Mouse (Mus musculus): ENCODE measurements around the gene Gm20388.
A peak's percentile ranks its signal among the peaks of the same experiment; 100 is the strongest.
"Not testable (repeated sequence)": the region's sequence is repeated elsewhere in the genome, so short reads cannot be mapped to it uniquely, and the experiment has no call there.

Gm20388 gene

GRCm38 (mm10) chr8:121436656-121437055 lies 1526.0 kb downstream of the Gm20388 start:
- no peak for DNase-seq (ENCODE audit: extremely low spot score, low spot score)

GRCm38 (mm10) chr8:121437506-121437905 lies 1526.9 kb downstream of the Gm20388 start:
- no peak for DNase-seq (ENCODE audit: extremely low spot score, low spot score)

DNA sequence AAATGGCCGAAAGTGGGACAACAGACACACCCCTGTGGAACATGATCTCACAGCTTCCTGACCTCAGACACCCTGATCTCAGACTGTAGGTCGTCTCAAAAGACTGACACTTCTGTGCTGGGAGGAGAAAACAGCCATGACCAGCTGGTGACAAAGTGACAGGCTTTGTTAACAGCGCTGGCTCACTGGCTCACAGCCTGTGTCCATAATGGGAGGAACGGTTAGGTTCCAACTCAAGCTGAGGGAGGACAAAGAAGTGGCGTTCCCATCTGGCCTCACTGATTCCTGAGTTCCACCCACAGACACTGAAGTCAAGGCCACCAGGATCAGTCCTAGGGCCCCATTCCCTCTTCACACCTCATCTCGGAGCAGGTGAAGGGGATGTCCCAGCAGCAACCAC lies 1527.5 kb downstream of the Gm20388 start:
- no peak for DNase-seq (ENCODE audit: extremely low spot score, low spot score)

DNA sequence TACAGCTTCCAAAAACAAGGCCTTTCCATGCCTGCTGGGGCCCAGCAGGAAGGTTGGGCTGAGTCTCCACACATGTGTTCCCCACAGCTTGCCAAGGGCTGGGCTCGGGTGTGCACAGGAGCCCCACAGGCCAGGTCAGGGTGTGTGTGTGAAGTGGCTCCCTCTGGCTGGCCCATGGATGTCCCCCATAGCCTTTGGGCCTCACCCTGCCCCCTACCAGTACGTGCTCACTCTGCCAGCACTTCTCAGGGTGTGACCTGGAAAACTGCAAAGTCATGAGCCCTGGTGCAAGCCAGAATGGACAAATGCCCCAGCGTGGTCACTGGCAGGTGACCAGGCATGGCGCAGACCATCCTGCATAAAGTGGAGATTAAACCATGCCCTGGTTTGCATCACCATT lies 1528.7 kb downstream of the Gm20388 start:
- no peak for DNase-seq (ENCODE audit: extremely low spot score, low spot score)

GRCm38 (mm10) chr8:121443361-121443760 lies 1532.7 kb downstream of the Gm20388 start:
- DNase-seq (ENCODE audit: extremely low spot score, low spot score) = no peak

DNA sequence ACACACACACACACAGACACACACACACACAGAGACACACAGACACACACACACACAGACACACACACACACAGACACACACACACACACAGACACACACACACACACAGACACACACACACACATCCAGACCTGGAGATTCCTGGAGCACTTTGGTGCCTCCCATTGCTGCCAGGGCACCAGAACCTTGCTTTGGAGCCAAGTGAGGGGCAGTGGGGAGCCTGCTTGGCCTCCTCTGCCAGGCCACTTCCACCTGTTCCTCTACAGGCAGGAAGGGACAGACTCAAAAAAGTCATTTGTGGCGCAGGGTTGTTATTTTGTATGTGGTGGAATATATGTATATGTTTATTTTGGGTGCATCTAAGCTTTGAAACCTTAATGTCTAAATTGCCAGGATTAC lies 1533.9 kb downstream of the Gm20388 start:
- DNase-seq (ENCODE audit: extremely low spot score, low spot score) = not testable (repeated sequence)

GRCm38 (mm10) chr8:121445027-121445471 lies 1534.4 kb downstream of the Gm20388 start:
- no peak for DNase-seq (ENCODE audit: extremely low spot score, low spot score)

DNA sequence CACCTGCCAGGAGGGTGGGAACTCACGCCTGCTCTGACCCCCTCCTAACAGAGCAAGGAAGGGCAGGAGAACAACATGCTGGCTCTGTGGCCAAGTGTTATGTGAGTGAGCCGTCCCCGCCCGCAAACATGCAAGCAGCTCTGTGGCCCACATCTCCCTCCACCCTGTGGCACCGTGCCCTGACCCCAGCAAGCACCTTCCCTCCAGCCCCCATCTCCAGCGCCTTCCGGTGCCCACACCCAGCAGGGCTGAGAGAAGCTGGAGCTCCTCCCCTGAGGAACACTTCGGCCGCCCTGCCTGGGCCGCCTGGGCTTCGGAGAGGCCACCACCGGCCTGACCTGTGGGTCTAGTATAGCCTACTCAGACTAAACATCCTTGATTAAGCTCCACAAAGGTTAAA lies 1535.5 kb downstream of the Gm20388 start:
- no peak for DNase-seq (ENCODE audit: extremely low spot score, low spot score)

DNA sequence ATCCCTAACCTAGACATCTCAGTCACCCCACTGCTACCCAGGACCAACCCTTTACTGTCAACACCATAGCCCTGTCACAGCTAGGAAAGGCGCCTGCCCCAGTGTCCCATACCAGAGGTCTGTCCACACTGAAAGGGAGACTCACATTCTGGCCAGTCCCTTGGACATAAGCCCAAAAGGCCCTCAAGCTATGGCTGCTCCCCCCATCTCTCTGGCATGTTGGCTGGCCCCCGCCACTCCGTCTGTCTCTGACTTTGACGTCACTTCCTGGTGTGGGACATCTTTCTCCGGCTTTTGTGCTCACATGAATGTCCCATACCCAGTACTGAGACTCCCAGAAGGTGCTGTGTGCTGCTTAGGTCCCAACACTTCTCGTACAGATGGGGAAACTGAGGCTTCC lies 1536.2 kb downstream of the Gm20388 start:
- DNase-seq (ENCODE audit: extremely low spot score, low spot score) = no peak

- DNase-seq (ENCODE audit: extremely low spot score, low spot score) = no peak
These were observed 1539.6 kb downstream of the Gm20388 start for GRCm38 (mm10) chr8:121450211-121450610.

- DNase-seq (ENCODE audit: extremely low spot score, low spot score) = no peak
These were observed 1540.9 kb downstream of the Gm20388 start for GRCm38 (mm10) chr8:121451404-121452076.

GRCm38 (mm10) chr8:121454737-121455136 lies 1544.1 kb downstream of the Gm20388 start:
- no peak for DNase-seq (ENCODE audit: extremely low spot score, low spot score)

DNA sequence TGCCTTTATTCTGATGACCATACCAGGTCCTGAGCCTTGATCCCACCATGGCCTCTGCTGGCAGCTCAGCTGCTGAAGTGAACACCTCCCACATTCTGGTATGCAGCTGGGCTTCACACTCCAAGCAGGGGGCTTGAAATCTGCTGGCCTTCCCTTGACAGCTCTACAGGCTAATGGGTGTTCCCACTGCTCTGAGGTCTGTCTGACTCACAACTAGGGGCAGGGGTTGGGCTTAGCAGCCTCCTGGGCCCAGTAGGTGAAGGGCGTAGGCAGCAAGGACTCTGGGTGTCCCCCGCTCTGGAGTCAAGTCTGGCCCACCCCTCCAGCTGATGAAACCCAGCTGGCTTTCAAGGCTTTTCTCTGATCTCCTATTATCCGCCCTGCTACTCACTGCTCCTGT lies 1550.6 kb downstream of the Gm20388 start:
- no peak for DNase-seq (ENCODE audit: extremely low spot score, low spot score)

GRCm38 (mm10) chr8:121462092-121462491 lies 1551.5 kb downstream of the Gm20388 start:
- no peak for DNase-seq (ENCODE audit: extremely low spot score, low spot score)

DNA sequence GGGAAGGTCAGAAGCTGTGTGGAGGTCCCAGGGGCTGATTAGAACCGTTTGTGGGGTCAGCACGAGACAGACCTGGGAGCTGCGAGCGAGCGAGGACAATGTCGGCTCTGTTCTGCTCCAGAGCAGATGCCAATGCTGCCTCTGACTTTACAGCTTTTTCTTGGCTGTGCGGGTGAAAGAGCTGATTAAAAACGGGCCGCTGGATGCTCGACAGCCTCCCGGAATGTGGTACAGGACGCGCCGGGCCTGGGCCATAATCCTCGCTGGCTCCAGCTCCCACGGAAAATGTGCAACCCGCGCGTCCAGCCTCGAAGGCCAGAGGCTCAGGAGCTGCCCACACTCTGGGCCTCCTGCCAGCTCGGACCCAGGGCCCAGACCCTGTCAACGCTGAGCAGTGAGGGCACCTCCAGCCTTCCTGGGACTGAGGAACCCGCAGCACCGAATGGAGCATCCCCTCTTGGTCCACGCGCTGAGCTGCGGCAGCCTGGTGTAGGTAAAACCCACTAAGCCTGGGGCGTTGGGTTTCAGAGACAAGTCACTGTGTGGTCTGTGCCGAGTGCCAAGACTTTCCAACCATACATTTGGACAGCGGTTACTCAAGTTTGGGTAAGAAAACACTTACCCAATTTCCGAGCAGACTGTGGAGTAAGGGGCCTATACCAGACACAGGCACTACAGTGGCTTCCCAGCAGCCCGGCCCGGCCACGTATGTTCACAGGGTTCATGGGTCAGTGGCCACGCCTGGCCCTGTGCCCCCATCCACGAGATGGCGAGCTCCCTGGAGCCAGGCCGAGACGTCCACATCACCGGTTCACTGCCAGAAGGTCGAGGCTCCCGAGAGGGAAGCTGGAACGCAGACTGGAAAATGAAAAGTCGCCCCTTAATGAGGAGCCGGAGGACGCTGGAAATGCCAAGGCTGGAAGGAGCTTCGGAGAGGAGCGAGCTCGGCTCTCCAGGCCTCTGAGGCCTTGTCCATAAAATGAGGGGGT lies 1557.7 kb downstream of the Gm20388 start:
- peak; percentile 33 for DNase-seq (ENCODE audit: extremely low spot score, low spot score)

DNA sequence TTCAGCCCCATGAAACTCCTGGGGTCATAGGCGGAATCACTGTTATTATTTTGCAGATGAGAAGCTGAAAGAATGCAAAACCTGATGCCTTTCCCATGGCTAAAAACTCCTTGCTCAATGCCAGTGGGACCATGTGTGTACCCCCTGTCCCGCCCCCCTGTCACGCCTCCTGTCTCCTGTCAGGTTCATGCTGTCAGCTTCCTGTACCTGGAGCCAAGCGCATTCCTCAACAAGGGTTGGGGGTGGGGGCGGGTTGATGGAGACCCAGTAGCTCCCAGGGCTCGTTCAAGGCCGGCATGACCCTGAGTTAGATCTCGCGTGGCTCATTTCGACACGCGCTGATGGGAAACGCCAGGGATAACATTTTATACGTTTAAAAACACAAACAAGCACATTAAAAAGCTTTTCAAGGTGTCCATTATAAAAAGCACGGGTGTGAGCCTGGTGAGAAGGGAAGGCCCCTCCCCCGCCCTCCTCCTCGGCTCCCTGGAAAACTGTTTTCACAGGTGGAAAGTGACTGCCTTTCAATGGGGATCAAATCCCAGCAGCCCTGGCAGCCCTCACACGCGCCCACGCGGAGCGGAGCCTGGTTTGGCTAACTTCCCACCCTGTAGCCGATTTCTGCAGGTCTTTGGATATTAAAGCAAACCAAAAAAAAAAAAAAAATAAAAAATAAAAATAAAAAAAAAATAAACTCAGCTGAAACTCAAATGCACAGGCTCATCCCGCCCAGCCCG lies 1563.7 kb downstream of the Gm20388 start:
- DNase-seq (ENCODE audit: extremely low spot score, low spot score) = no peak

DNA sequence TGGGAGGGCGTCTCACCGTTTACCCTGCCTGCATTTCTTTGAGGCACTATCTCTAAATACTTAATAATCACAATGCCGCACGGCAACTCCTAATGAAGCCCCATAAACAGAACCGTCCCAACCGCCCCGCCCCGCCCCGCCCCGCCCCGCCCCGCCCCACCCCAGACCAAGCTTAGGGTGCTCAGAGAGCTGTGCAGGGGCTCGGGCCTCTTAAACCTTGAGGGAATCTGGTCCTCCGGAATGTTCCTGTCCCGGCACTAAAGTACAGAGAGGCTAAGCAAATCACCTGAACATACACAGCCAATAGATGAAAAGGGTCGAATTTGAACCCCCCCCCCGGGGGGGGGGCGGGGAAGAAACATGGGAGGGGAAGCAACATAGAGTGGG lies 1564.2 kb downstream of the Gm20388 start:
- no peak for DNase-seq (ENCODE audit: extremely low spot score, low spot score)

- DNase-seq (ENCODE audit: extremely low spot score, low spot score) = peak; percentile 30
These were observed 1567.4 kb downstream of the Gm20388 start for GRCm38 (mm10) chr8:121477851-121478547.

GRCm38 (mm10) chr8:121479144-121479543 lies 1568.5 kb downstream of the Gm20388 start:
- DNase-seq (ENCODE audit: extremely low spot score, low spot score) = no peak

DNA sequence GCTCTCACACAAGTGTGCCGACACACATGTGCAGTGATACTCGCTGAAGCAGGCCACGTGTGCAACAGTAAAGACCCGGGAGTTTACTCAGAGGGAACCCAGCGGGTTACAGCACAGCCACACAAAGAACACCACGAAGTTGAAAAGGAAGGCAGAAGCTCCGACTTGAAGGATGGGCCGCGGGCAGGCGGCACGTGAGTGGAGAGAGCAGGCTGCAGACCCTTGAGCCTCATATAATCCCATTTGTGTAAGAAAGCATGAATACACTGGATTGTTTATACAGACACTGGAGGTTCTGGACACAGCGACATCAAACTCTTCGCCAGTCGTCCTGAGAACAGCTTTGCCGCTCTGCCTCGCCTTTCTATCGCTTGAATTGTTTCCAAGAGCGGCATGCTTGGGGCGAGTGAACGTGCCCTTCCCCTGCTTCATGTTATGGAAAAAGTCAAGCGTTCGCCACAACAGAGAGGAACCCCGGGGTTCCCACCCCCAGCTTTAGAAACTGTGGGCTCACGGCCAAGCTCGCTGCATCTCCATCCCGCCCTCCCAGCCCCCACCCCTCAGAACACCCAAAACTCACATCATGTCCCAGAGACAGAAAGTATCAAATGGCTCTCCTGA lies 1569.9 kb downstream of the Gm20388 start:
- DNase-seq (ENCODE audit: extremely low spot score, low spot score) = no peak
